Mouse (Mus musculus) lung, postnatal 10 days (tissue): Measurements from ENCODE around the gene Nip7.
"Not testable (repeated sequence)": the region's sequence is repeated elsewhere in the genome, so short reads cannot be mapped to it uniquely, and the experiment has no call there.

Experiments used
- DNase-seq: peaks from one replicate; pipeline ENCODE4 v3.0.0; 2021

Gene Nip7

GRCm38 (mm10) chr8:107056076-107056972, at the start of gene Nip7, which contains the start of gene Cog8:
TSS of gene Nip7 (plus strand) at chr8:107056877.
TSS of gene Cog8 (minus strand) at chr8:107056689.
- peak; percentile 98 for DNase-seq

DNA sequence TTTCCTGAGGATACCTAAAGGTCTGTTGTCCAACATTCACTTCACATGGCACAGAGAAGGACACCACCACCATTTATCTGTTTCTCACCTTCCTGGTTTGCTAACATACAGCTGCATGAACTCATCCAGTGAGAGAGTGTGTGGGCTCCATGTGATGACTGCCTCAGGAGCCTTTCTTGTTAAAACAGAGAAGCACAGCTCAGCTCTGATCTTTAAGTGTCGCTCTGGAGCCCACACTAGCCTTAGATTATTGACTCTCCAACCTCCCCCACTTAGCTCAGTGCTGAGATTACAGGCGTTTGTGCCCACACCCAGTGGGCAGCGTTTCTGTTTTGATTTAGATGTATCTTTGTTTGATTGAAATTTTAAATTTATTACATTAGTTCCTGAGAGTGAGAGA, 48.9 kb upstream of the Nip7 start:
- DNase-seq = no peak

DNA sequence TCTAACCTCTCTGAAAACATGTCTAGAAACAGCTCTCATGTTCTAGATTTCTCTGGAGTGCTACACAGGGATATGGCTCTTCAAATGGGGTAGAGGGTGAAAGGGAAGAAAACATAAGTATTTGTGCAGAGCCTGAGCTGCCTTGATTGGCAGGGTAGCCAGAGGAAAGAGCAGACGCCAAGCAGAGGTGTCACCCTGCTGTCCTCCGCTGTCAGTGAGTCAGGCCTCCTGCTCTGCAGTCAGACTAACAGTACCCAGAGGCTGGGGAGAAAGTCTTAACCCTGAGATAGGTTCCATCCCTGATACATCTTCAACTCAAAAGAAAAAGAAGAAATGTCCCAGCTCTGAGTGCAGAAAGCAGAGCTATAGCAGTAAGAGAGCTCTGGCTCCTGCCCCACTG, 44.0 kb upstream of the Nip7 start:
- DNase-seq = no peak

DNA sequence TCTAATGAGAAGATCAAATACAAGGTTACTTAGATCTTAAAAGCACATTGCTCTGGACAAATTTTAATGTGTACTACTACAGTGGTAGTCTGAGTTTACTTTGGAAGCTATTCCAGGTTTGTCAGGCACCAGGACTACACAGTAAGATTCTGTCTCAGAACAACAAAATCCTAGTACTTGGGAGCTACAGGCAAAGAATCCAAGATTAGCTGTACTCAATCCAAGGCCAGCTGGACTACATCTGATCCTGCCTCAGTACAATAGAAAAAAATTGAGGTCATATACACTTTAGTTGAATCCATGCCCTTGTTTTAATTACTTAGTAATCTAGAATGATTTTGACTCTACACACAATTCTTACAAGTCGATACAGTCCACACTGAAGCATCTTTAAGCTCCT, 41.8 kb upstream of the Nip7 start:
- no peak for DNase-seq

GRCm38 (mm10) chr8:107023479-107023878, 33.2 kb upstream of the Nip7 start:
- DNase-seq = no peak

DNA sequence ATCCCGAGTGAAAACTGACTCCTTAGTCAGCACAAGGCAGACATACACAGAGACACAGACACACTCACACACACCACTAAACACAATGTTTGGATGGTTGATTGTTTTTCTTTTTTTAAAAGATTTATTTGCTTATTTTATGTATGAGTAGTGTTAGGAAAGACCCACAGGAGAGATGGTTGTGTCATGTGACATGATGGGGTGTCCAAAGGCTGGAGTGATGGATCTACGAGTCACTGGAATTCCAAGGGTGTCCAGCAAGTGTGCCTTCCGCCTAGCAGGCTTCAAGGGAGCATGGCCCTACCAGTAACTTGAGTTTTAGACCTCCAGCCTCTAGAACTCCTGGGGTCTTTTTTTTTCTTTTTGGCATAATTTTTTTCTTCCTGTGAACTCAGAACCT, 27.4 kb upstream of the Nip7 start:
- no peak for DNase-seq

GRCm38 (mm10) chr8:107030058-107030457, 26.6 kb upstream of the Nip7 start:
- DNase-seq = no peak

- DNase-seq = peak; percentile 97
These were observed 25.8 kb upstream of the Nip7 start, which contains the start of gene Vps4a for GRCm38 (mm10) chr8:107030650-107031576. TSS of gene Vps4a (plus strand) at chr8:107031222.

GRCm38 (mm10) chr8:107031577-107032090, 25.0 kb upstream of the Nip7 start:
- peak; percentile 51 for DNase-seq

GRCm38 (mm10) chr8:107033609-107034008, 23.1 kb upstream of the Nip7 start:
- DNase-seq = not testable (repeated sequence)

DNA sequence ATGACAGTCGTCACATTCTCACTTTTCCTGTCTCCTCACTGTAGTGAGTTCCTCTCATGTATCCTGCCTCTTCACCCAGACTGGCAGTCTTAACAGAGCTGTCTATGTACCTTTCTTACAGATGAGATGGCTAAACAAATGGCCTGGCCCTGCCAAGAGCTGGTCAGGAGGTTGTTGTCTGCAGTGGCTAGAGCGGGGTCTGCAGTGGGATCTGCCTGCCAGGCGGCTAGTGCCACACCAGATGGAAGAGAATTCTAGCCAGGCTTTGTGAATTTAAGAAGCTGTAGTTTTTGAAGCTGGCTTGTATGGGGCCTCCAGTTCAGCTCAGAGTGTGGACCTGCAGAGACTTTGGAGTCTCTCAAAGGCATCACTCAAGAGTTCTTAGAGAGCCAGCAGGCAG, 21.0 kb upstream of the Nip7 start:
- no peak for DNase-seq

GRCm38 (mm10) chr8:107036626-107037025, 20.1 kb upstream of the Nip7 start:
- DNase-seq = peak; percentile 28

- DNase-seq = no peak
These were observed 16.0 kb upstream of the Nip7 start for GRCm38 (mm10) chr8:107040632-107041031.

DNA sequence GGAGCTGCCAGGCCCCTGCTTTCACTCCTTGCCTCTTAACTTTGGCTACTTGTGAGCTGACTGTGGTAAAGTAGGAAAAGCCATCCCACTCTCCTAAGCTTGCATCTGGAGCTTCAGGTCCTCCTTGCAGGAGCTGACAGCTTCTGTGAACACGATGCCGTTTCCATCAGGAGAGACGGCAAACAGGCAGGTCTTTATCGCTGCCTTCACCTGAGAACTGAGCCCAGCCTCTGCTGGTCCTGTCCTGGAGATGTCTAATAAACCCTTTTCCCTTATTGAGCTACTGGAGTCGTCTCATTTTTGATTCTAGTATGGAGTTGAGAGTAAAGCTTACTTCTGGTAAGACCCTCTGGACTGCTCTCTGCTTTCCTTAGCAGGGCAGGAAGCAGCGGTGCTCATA, 11.2 kb upstream of the Nip7 start:
- no peak for DNase-seq

DNA sequence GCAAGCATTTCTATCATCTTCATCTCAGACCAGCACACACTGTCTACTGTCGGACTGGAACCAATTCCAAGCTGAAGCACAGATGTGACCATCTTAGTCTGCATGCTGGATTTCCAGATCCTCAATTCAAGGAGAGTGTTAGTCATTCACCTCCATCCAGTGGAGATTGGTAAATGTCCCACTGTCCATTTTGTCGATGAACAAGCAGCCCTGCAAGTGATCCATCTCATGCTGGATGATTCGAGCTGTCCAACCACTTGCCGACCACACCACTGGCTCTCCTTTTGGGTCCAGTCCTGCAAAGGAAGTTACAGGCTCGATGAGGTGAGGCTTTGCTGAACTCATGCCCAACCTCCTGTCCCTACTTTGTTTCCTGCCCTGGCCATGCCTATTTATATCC, 9.7 kb upstream of the Nip7 start:
- DNase-seq = no peak

- DNase-seq = peak; percentile 85
These were observed 8.4 kb upstream of the Nip7 start, which contains the start of gene Pdf for GRCm38 (mm10) chr8:107048061-107048941. TSS of gene Pdf (minus strand) at chr8:107048614.

DNA sequence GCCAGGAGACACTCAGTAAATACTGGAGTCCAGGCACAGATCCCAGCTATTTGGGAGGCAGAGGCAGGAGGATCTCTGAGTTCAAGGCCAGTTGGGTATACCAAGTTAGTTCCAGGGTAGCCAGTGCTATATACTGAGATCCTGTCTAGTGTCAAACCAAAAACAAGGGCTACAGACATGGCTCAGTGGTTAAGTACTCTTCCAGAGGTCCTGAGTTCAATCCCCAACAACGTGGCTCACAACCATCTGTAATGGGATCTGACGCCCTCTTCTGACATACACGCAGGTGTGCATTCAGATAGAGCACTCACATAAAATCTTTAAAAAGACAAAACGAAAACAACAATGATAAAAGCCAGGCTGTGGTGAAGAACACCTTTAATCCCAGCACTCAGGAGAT, 7.2 kb upstream of the Nip7 start:
- no peak for DNase-seq

- DNase-seq = no peak
These were observed 4.6 kb upstream of the Nip7 start for GRCm38 (mm10) chr8:107052046-107052445.

- no peak for DNase-seq
These were observed 294 bp downstream of the Nip7 start for GRCm38 (mm10) chr8:107056973-107057369.

- DNase-seq = no peak
These were observed 5.9 kb downstream of the Nip7 start for GRCm38 (mm10) chr8:107062613-107063012.

- peak; percentile 67 for DNase-seq
These were observed 9.1 kb downstream of the Nip7 start, which contains the start of gene Tmed6 for GRCm38 (mm10) chr8:107065511-107066496. TSS of gene Tmed6 (minus strand) at chr8:107065644.
